ENCODE assay signal across 10 mouse cellular contexts in the genomic region with DNA sequence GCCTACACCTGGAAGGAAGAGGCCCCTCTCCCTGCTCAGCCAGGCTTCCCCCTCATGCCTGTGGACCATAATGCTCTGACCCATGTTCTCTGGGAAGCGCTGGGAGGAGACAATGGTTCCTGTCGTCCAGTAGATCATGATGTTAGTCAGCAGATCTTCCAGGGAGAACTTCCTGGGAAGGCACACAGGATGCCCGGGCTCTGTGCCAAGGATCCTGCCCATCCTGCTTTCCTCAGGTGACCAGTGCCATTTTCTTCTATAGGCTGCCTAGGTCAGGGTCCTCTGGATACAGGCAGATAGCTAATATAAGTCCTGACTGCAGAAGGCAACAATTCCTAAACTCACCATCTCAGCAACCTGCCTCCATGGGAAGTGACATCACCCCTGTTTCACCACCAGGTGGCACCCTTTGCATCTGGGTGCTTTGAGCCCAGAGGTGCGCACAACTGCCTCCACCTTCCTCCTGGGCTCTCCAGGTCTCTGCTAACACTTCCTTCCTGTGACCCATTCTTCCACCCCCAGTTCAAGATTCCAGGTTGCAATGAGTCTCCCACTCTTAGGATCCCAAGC. TPM values are rescaled to one million over a fixed set of nuclear protein-coding genes. Genes with fewer than 3 reads are reported as not detected.
A peak's percentile ranks its signal among the peaks of the same experiment; 100 is the strongest.
DNase-seq lines count a peak whose midpoint lies in the region; ATAC-seq and TF ChIP-seq lines count a peak whose summit lies in the region.
"Had no signal": no experiment of that assay in that cellular context is flagged by ENCODE, and none has a peak within 500 bp of the region (broad histone marks: within the 10 kb centered on the region; RNA-seq: fewer than 3 reads in every experiment).

No protein-coding gene starts in this region.

- WGBS in hindbrain, embryonic 11.5 days, result 65% methylated on average over 4 of the region's 4 CpGs
- WGBS in hindbrain, embryonic 12.5 days, result 54% methylated on average over 4 of the region's 4 CpGs
- 69% methylated on average over 4 of the region's 4 CpGs for WGBS in limb, embryonic 14.5 days

- TF ChIP-seq POLR2A in limb, embryonic 14.5 days (IDR thresholded peaks at IDR 0.05; ENCODE audit: borderline replicate concordance, extremely low read depth, insufficient read depth, insufficient read length), result no peak

- no peaks in the 10 kb centered on the region for H3K27me3 ChIP-seq in hindbrain, embryonic 11.5 days (ENCODE audit: control insufficient read depth, insufficient read depth, low read length)
- no peaks in the 10 kb centered on the region for H3K27me3 ChIP-seq in hindbrain, embryonic 12.5 days
- H3K27me3 ChIP-seq in limb, embryonic 14.5 days (ENCODE audit: control insufficient read depth, insufficient read depth, low read length), result no peaks in the 10 kb centered on the region
- H3K27me3 ChIP-seq: embryonic facial prominence, embryonic 15.5 days had no signal

- no peaks in the 10 kb centered on the region for H3K9me3 ChIP-seq in hindbrain, embryonic 11.5 days (ENCODE audit: control insufficient read depth, low read length)
- no peaks in the 10 kb centered on the region for H3K9me3 ChIP-seq in hindbrain, embryonic 12.5 days (replicated peaks)
- no peaks in the 10 kb centered on the region for H3K9me3 ChIP-seq in limb, embryonic 14.5 days (ENCODE audit: control insufficient read depth, low read length)
- H3K9me3 ChIP-seq: embryonic facial prominence, embryonic 15.5 days had no signal

- H3K9ac ChIP-seq in hindbrain, embryonic 11.5 days (ENCODE audit: low read depth, low read length), result no peak overlapping the region
- no peak overlapping the region for H3K9ac ChIP-seq in hindbrain, embryonic 12.5 days
- H3K9ac ChIP-seq in limb, embryonic 14.5 days (ENCODE audit: low read depth, low read length, severe bottlenecking), result no peak overlapping the region
- H3K9ac ChIP-seq: embryonic facial prominence, embryonic 15.5 days had no signal

- no peak overlapping the region for H3K27ac ChIP-seq in hindbrain, embryonic 11.5 days (ENCODE audit: low read depth, low read length)
- no peak overlapping the region for H3K27ac ChIP-seq in hindbrain, embryonic 12.5 days
- no peak overlapping the region for H3K27ac ChIP-seq in limb, embryonic 14.5 days (replicated peaks; ENCODE audit: low read depth, low read length)
- H3K27ac ChIP-seq: embryonic facial prominence, embryonic 15.5 days; macrophage had no signal

- DNase-seq in hindbrain, embryonic 11.5 days (ENCODE audit: low spot score), result peak; percentile 47
- DNase-seq in adrenal gland, postnatal 25 days, result peak; percentile 45
- DNase-seq in limb, embryonic 14.5 days (ENCODE audit: low spot score), result peak; percentile 11
- peak; percentile 61 to 86 for DNase-seq in spleen, postnatal 4 days (ENCODE audit: low spot score in 2 of 2)
- DNase-seq in yolk sac, embryonic 10.5 days (ENCODE audit: low spot score), result no peak

- no peaks in the 10 kb centered on the region for H3K36me3 ChIP-seq in hindbrain, embryonic 11.5 days (ENCODE audit: control insufficient read depth, insufficient read depth, low read length)
- no peaks in the 10 kb centered on the region for H3K36me3 ChIP-seq in hindbrain, embryonic 12.5 days
- H3K36me3 ChIP-seq in limb, embryonic 14.5 days (ENCODE audit: control insufficient read depth, insufficient read depth, low read length), result peaks cover 26% of the 10 kb centered on the region

- no peak for ATAC-seq in hindbrain, embryonic 11.5 days (ENCODE audit: low FRiP score)
- no peak for ATAC-seq in hindbrain, embryonic 12.5 days (ENCODE audit: low FRiP score)
- peak; percentile 71 for ATAC-seq in CD4-positive, CD25-positive, alpha-beta regulatory T cell, adult 4 months
- ATAC-seq in limb, embryonic 14.5 days (ENCODE audit: low FRiP score, low read depth), result no peak
- no peak; the same call in 1 of the 2 replicates for ATAC-seq in monocyte, adult 5-6 weeks (replicated peaks; ENCODE audit: insufficient number of reproducible peaks, low FRiP score, low TSS enrichment, poor library complexity, severe bottlenecking)

- no peak overlapping the region for H3K4me3 ChIP-seq in hindbrain, embryonic 11.5 days (ENCODE audit: low read depth, low read length)
- H3K4me3 ChIP-seq in hindbrain, embryonic 12.5 days, result no peak overlapping the region
- H3K4me3 ChIP-seq in limb, embryonic 14.5 days (replicated peaks; ENCODE audit: low read length), result no peak overlapping the region
- H3K4me3 ChIP-seq: embryonic facial prominence, embryonic 15.5 days had no signal

- H3K4me2 ChIP-seq in hindbrain, embryonic 11.5 days (replicated peaks; ENCODE audit: low read depth, low read length), result no peak overlapping the region
- H3K4me2 ChIP-seq in hindbrain, embryonic 12.5 days (replicated peaks), result no peak overlapping the region
- H3K4me2 ChIP-seq in limb, embryonic 14.5 days (replicated peaks; ENCODE audit: low read depth, low read length, severe bottlenecking), result no peak overlapping the region
- H3K4me2 ChIP-seq: embryonic facial prominence, embryonic 15.5 days had no signal

- no peaks in the 10 kb centered on the region for H3K4me1 ChIP-seq in hindbrain, embryonic 11.5 days (replicated peaks; ENCODE audit: control insufficient read depth, insufficient read depth, low read length)
- no peaks in the 10 kb centered on the region for H3K4me1 ChIP-seq in hindbrain, embryonic 12.5 days
- no peaks in the 10 kb centered on the region for H3K4me1 ChIP-seq in limb, embryonic 14.5 days (ENCODE audit: control insufficient read depth, insufficient read depth, low read length)

RNA-seq across cellular contexts. Expression of a gene that starts 34.1 kb away (rescaled TPM):
- 3.0 and 3.4 TPM in 2 replicates for polyA plus RNA-seq in hindbrain, embryonic 11.5 days (2014; fragmentation: Nextera tagmentation; extraction: Ambion mirVana)
- polyA plus RNA-seq in hindbrain, embryonic 12.5 days (2016; fragmentation: Nextera tagmentation; extraction: Ambion mirVana), result 6.9 and 7.2 TPM in 2 replicates
- 10 to 100 TPM; 17.2 to 34.7 TPM for polyA plus RNA-seq in CD4-positive, CD25-positive, alpha-beta regulatory T cell, adult 4 months (2017; shearing (Covaris generic))
- 77.2 and 92.4 TPM in 2 replicates for total RNA-seq in adrenal gland, postnatal 25 days (2021)
- 47.9 and 56.9 TPM in 2 replicates for polyA plus RNA-seq in limb, embryonic 14.5 days (2012; rRNA removed)
- polyA plus RNA-seq in limb, embryonic 14.5 days (2014; fragmentation: Nextera tagmentation; extraction: Ambion mirVana), result 18.2 and 19.1 TPM in 2 replicates
- 15.0 to 24.1 TPM (median 17.4 TPM) in 3 replicates for total RNA-seq in monocyte, adult 5-6 weeks (2017)

RNA-seq across cellular contexts. Expression of a gene that starts 41.4 kb away (rescaled TPM):
- 0.39 and 0.90 TPM in 2 replicates for polyA plus RNA-seq in hindbrain, embryonic 11.5 days (2014; fragmentation: Nextera tagmentation; extraction: Ambion mirVana)
- 0.46 and 1.7 TPM in 2 replicates for polyA plus RNA-seq in hindbrain, embryonic 12.5 days (2016; fragmentation: Nextera tagmentation; extraction: Ambion mirVana)
- polyA plus RNA-seq in CD4-positive, CD25-positive, alpha-beta regulatory T cell, adult 4 months (2017; shearing (Covaris generic)), result not detected
- total RNA-seq in adrenal gland, postnatal 25 days (2021), result 6.1 and 9.5 TPM in 2 replicates
- polyA plus RNA-seq in limb, embryonic 14.5 days (2012; rRNA removed), result 4.1 and 4.8 TPM in 2 replicates
- polyA plus RNA-seq in limb, embryonic 14.5 days (2014; fragmentation: Nextera tagmentation; extraction: Ambion mirVana), result 2.7 and 3.5 TPM in 2 replicates
- not detected in 3 replicates for total RNA-seq in monocyte, adult 5-6 weeks (2017)

RNA-seq across cellular contexts. Expression of a gene that starts 44.5 kb away (rescaled TPM):
- 1.5 and 2.2 TPM in 2 replicates for polyA plus RNA-seq in hindbrain, embryonic 11.5 days (2014; fragmentation: Nextera tagmentation; extraction: Ambion mirVana)
- 2.1 and 2.4 TPM in 2 replicates for polyA plus RNA-seq in hindbrain, embryonic 12.5 days (2016; fragmentation: Nextera tagmentation; extraction: Ambion mirVana)
- 100 to 1,000 TPM; 247 to 262 TPM for polyA plus RNA-seq in CD4-positive, CD25-positive, alpha-beta regulatory T cell, adult 4 months (2017; shearing (Covaris generic))
- 95.7 and 112 TPM in 2 replicates for total RNA-seq in adrenal gland, postnatal 25 days (2021)
- 6.7 TPM in 2 replicates for polyA plus RNA-seq in limb, embryonic 14.5 days (2012; rRNA removed)
- 6.8 and 8.1 TPM in 2 replicates for polyA plus RNA-seq in limb, embryonic 14.5 days (2014; fragmentation: Nextera tagmentation; extraction: Ambion mirVana)
- total RNA-seq in monocyte, adult 5-6 weeks (2017), result 7.0 to 10.9 TPM (median 8.9 TPM) in 3 replicates

Comparison
In these comparisons a context has a peak if more than half of its experiments do, and no peak if none do; other contexts are left out.
1. RNA of a gene that starts 44.5 kb away (polyA plus RNA-seq): 247 to 262 TPM in CD4-positive, CD25-positive, alpha-beta regulatory T cell, adult 4 months; 6.7 to 8.1 TPM in limb, embryonic 14.5 days, 2.1 to 2.4 TPM in hindbrain, embryonic 12.5 days and 1.5 to 2.2 TPM in hindbrain, embryonic 11.5 days; every median in the first group is over 10 times any median in the second.